Mouse (Mus musculus) lung, postnatal 14 days (tissue): Measurements from ENCODE around the gene Fabp6.

ENCODE experiments used
- DNase-seq: peaks from one replicate; pipeline ENCODE4 v3.0.0; 2021

The Fabp6 gene

GRCm38 (mm10) chr11:43589530-43590072 lies 11.7 kb downstream of the Fabp6 start:
- no peak for DNase-seq

GRCm38 (mm10) chr11:43586324-43587090 lies 14.8 kb downstream of the Fabp6 start, which contains the start of gene 4933415A04Rik:
TSS of gene 4933415A04Rik (plus strand) at chr11:43587040.
- DNase-seq = peak; percentile 93

- DNase-seq = no peak
Observed at GRCm38 (mm10) chr11:43585211-43586005, 15.9 kb downstream of the Fabp6 start.

GRCm38 (mm10) chr11:43577713-43578478 lies 23.4 kb downstream of the Fabp6 start:
- DNase-seq = no peak

GRCm38 (mm10) chr11:43575376-43576151 lies 25.8 kb downstream of the Fabp6 start:
- DNase-seq = peak; percentile 28

GRCm38 (mm10) chr11:43575061-43575375 lies 26.3 kb downstream of the Fabp6 start:
- no peak for DNase-seq

GRCm38 (mm10) chr11:43569595-43569994 lies 31.7 kb downstream of the Fabp6 start:
- DNase-seq = peak; percentile 89

GRCm38 (mm10) chr11:43569188-43569587 lies 32.2 kb downstream of the Fabp6 start:
- no peak for DNase-seq

GRCm38 (mm10) chr11:43568263-43568662 lies 33.1 kb downstream of the Fabp6 start:
- peak; percentile 54 for DNase-seq

GRCm38 (mm10) chr11:43566696-43567095 lies 34.6 kb downstream of the Fabp6 start:
- no peak for DNase-seq

- DNase-seq = no peak
Observed at GRCm38 (mm10) chr11:43565852-43566251, 35.5 kb downstream of the Fabp6 start.

- no peak for DNase-seq
Observed at GRCm38 (mm10) chr11:43565414-43565813, 35.9 kb downstream of the Fabp6 start.

GRCm38 (mm10) chr11:43563654-43564244 lies 37.6 kb downstream of the Fabp6 start:
- no peak for DNase-seq

GRCm38 (mm10) chr11:43559515-43560292 lies 41.6 kb downstream of the Fabp6 start:
- no peak for DNase-seq

GRCm38 (mm10) chr11:43556538-43556937 lies 44.8 kb downstream of the Fabp6 start:
- no peak for DNase-seq

- DNase-seq = no peak
Observed at GRCm38 (mm10) chr11:43552675-43553074, 48.7 kb downstream of the Fabp6 start.

- DNase-seq = no peak
Observed at GRCm38 (mm10) chr11:43551756-43552155, 49.6 kb downstream of the Fabp6 start.

- peak; percentile 62 for DNase-seq
Observed at GRCm38 (mm10) chr11:43549701-43550100, 51.6 kb downstream of the Fabp6 start.

GRCm38 (mm10) chr11:43548657-43549435 lies 52.5 kb downstream of the Fabp6 start:
- DNase-seq = no peak

GRCm38 (mm10) chr11:43548148-43548547 lies 53.2 kb downstream of the Fabp6 start:
- DNase-seq = peak; percentile 69
